In the genomic region with DNA sequence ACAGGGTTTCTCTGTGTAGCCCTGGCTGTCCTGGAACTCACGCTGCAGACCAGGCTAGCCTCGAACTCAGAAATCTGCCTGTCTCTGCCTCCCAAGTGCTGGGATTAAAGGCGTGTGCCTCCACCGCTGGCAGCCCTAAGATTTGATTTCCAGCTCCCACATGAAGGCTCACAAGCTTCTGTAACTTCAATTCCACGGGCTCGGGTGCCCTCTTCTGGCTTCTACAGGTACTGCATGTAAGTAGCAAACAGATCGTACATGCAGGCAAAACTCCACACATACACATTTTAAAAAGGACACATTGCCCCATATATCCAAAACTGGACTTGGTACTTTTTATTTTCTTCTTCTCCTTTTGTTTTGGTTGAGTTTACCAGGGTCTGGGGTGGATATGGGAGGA, we compare ENCODE assay signal across 13 mouse cellular contexts. TPM values are rescaled to one million over a fixed set of nuclear protein-coding genes. Genes with fewer than 3 reads are reported as not detected.
DNase-seq lines count a peak whose midpoint lies in the region; ATAC-seq lines count a peak whose summit lies in the region.
"Had no signal": no experiment of that assay in that cellular context is flagged by ENCODE, and none has a peak within 500 bp of the region (broad histone marks: within the 10 kb centered on the region; RNA-seq: fewer than 3 reads in every experiment).

No protein-coding gene starts in this region.

- H3K27me3 ChIP-seq in hindbrain, embryonic 11.5 days (ENCODE audit: control insufficient read depth, insufficient read depth, low read length) = no peaks in the 10 kb centered on the region
- no peaks in the 10 kb centered on the region for H3K27me3 ChIP-seq in hindbrain, embryonic 14.5 days (ENCODE audit: control insufficient read depth, insufficient read depth, low read length)
- H3K27me3 ChIP-seq: embryonic facial prominence, embryonic 13.5 days; limb, embryonic 12.5 days had no signal

- no peaks in the 10 kb centered on the region for H3K9me3 ChIP-seq in hindbrain, embryonic 11.5 days (ENCODE audit: control insufficient read depth, low read length)
- no peaks in the 10 kb centered on the region for H3K9me3 ChIP-seq in hindbrain, embryonic 14.5 days (ENCODE audit: control insufficient read depth, low read length)
- H3K9me3 ChIP-seq: embryonic facial prominence, embryonic 13.5 days; limb, embryonic 12.5 days had no signal

- 44% methylated on average over 7 of the region's 7 CpGs for WGBS in hindbrain, embryonic 11.5 days
- WGBS in hindbrain, embryonic 14.5 days = 53% methylated on average over 7 of the region's 7 CpGs

- no peaks in the 10 kb centered on the region for H3K36me3 ChIP-seq in hindbrain, embryonic 11.5 days (ENCODE audit: control insufficient read depth, insufficient read depth, low read length)
- H3K36me3 ChIP-seq in hindbrain, embryonic 14.5 days (replicated peaks; ENCODE audit: control insufficient read depth, insufficient read depth) = no peaks in the 10 kb centered on the region
- H3K36me3 ChIP-seq: embryonic facial prominence, embryonic 13.5 days; limb, embryonic 12.5 days had no signal

- intact Hi-C loops in left cerebral cortex, postnatal 10 days (cut with DNase I) = no loop called here

- no peak for ATAC-seq in hindbrain, embryonic 11.5 days (ENCODE audit: low FRiP score)
- ATAC-seq in hindbrain, embryonic 14.5 days (ENCODE audit: low FRiP score) = no peak
- ATAC-seq in granulocyte monocyte progenitor cell, adult 5-6 weeks (replicated peaks; ENCODE audit: poor library complexity, severe bottlenecking) = peak; percentile 42; the same call in 1 of the 2 replicates

- no peaks in the 10 kb centered on the region for H3K4me1 ChIP-seq in hindbrain, embryonic 11.5 days (replicated peaks; ENCODE audit: control insufficient read depth, insufficient read depth, low read length)
- no peaks in the 10 kb centered on the region for H3K4me1 ChIP-seq in hindbrain, embryonic 14.5 days (replicated peaks; ENCODE audit: control insufficient read depth, insufficient read depth, low read length)
- H3K4me1 ChIP-seq: embryonic facial prominence, embryonic 13.5 days; limb, embryonic 12.5 days had no signal

- no peak overlapping the region for H3K27ac ChIP-seq in hindbrain, embryonic 11.5 days (ENCODE audit: low read depth, low read length)
- H3K27ac ChIP-seq in hindbrain, embryonic 14.5 days = no peak overlapping the region
- H3K27ac ChIP-seq: embryonic facial prominence, embryonic 13.5 days; limb, embryonic 12.5 days had no signal

- DNase-seq in hindbrain, embryonic 11.5 days (ENCODE audit: low spot score) = peak; percentile 23
- DNase-seq in hindbrain, embryonic 14.5 days (ENCODE audit: low spot score) = no peak
- peak; percentile 5 for DNase-seq in right cerebral cortex, postnatal 4 days
- DNase-seq in right cerebral cortex, postnatal 14 days = no peak
- no peak for DNase-seq in adipocyte (ENCODE audit: low spot score)
- no peak for DNase-seq in adrenal gland, adult 8-10 months
- no peak for DNase-seq in left cerebral cortex, postnatal 10 days (ENCODE audit: extremely low spot score in 1 of 2, low spot score in 2 of 2)
- DNase-seq: adrenal gland, postnatal 25 days had no signal

- H3K4me3 ChIP-seq in hindbrain, embryonic 11.5 days (ENCODE audit: low read depth, low read length) = no peak overlapping the region
- no peak overlapping the region for H3K4me3 ChIP-seq in hindbrain, embryonic 14.5 days (replicated peaks; ENCODE audit: low read length)
- H3K4me3 ChIP-seq: embryonic facial prominence, embryonic 13.5 days; limb, embryonic 12.5 days had no signal

- no peak overlapping the region for H3K9ac ChIP-seq in hindbrain, embryonic 11.5 days (ENCODE audit: low read depth, low read length)
- H3K9ac ChIP-seq in hindbrain, embryonic 14.5 days = no peak overlapping the region
- H3K9ac ChIP-seq: embryonic facial prominence, embryonic 13.5 days; limb, embryonic 12.5 days had no signal

- H3K4me2 ChIP-seq in hindbrain, embryonic 11.5 days (replicated peaks; ENCODE audit: low read depth, low read length) = no peak overlapping the region
- no peak overlapping the region for H3K4me2 ChIP-seq in hindbrain, embryonic 14.5 days (replicated peaks)
- H3K4me2 ChIP-seq: embryonic facial prominence, embryonic 13.5 days; limb, embryonic 12.5 days had no signal

RNA-seq across cellular contexts. Expression of a gene that starts 48.1 kb away (rescaled TPM):
- polyA plus RNA-seq in hindbrain, embryonic 11.5 days (2014; fragmentation: Nextera tagmentation; extraction: Ambion mirVana) = not detected in 2 replicates
- polyA plus RNA-seq in hindbrain, embryonic 14.5 days (2014; fragmentation: Nextera tagmentation; extraction: Ambion mirVana) = not detected in 2 replicates
- not detected in 2 replicates for total RNA-seq in granulocyte monocyte progenitor cell, adult 5-6 weeks (2014; fragmentation: Nextera tagmentation)
- not detected in 2 replicates for total RNA-seq in granulocyte monocyte progenitor cell, adult 5-6 weeks (2017)
- not detected for total RNA-seq in adrenal gland, adult 8-10 months (2022)
- not detected for total RNA-seq in left cerebral cortex, postnatal 10 days (2021)
- total RNA-seq: adrenal gland, postnatal 25 days had no signal
- polyA plus RNA-seq: embryonic facial prominence, embryonic 13.5 days; heart, embryonic 14.5 days; limb, embryonic 12.5 days; neural tube, embryonic 14.5 days had no signal

Comparison
In these comparisons a context has a peak if more than half of its experiments do, and no peak if none do; other contexts are left out.
1. DNase-seq: peak in hindbrain, embryonic 11.5 days (single experiment) and right cerebral cortex, postnatal 4 days (single experiment); none in hindbrain, embryonic 14.5 days (single experiment), right cerebral cortex, postnatal 14 days (single experiment), adipocyte (single experiment), adrenal gland, adult 8-10 months (single experiment) and left cerebral cortex, postnatal 10 days (0 of 2).